Comparison of ENCODE assay signal across 9 mouse cellular contexts in genomic region chr6:141337673-141338072, GRCm38 (mm10).
DNase-seq lines count a peak whose midpoint lies in the region; ATAC-seq and TF ChIP-seq lines count a peak whose summit lies in the region.
"Had no signal": no experiment of that assay in that cellular context is flagged by ENCODE, and none has a peak within 500 bp of the region (broad histone marks: within the 10 kb centered on the region; RNA-seq: fewer than 3 reads in every experiment).

No protein-coding gene starts in this region.

- DNase-seq in kidney, adult 9 months, result peak; percentile 13
- peak; percentile 7 for DNase-seq in MEL-GATA-1-ER (ENCODE audit: extremely low read depth, low read depth)
- DNase-seq in brain, embryonic 14.5 days (ENCODE audit: low read depth), result peak; percentile 31
- peak; percentile 39 for DNase-seq in lung, postnatal 14 days
- DNase-seq in adipocyte (ENCODE audit: low spot score), result no peak
- DNase-seq in right cerebral cortex, adult 18-20 months, result no peak
- DNase-seq: right cerebral cortex, postnatal 4 days had no signal

- no peak for ATAC-seq in kidney, embryonic 14.5 days (ENCODE audit: low FRiP score, low TSS enrichment)
- ATAC-seq in hindbrain, embryonic 12.5 days (ENCODE audit: low FRiP score), result no peak

- WGBS in kidney, embryonic 14.5 days, result 54% methylated on average over 8 of the region's 8 CpGs
- 57% methylated on average over 8 of the region's 8 CpGs for WGBS in hindbrain, embryonic 12.5 days

- no peaks in the 10 kb centered on the region for H3K9me3 ChIP-seq in kidney, embryonic 14.5 days (ENCODE audit: control insufficient read depth, low read length)
- H3K9me3 ChIP-seq in hindbrain, embryonic 12.5 days (replicated peaks), result no peaks in the 10 kb centered on the region

- H3K27ac ChIP-seq in kidney, embryonic 14.5 days (ENCODE audit: low read depth, low read length), result no peak overlapping the region
- no peak overlapping the region for H3K27ac ChIP-seq in hindbrain, embryonic 12.5 days

- H3K9ac ChIP-seq in kidney, embryonic 14.5 days (ENCODE audit: low read depth, low read length), result no peak overlapping the region
- H3K9ac ChIP-seq in hindbrain, embryonic 12.5 days, result no peak overlapping the region

- no peak overlapping the region for H3K4me2 ChIP-seq in kidney, embryonic 14.5 days (replicated peaks; ENCODE audit: low read depth, low read length)
- H3K4me2 ChIP-seq in hindbrain, embryonic 12.5 days (replicated peaks), result no peak overlapping the region

- peak; percentile 48; the same call in 1 of the 2 replicates for TF ChIP-seq CTCF in brain, embryonic 14.5 days (IDR thresholded peaks at IDR 0.05; ENCODE audit: borderline replicate concordance, extremely low read depth, insufficient read depth, insufficient read length)

- no peaks in the 10 kb centered on the region for H3K36me3 ChIP-seq in kidney, embryonic 14.5 days (ENCODE audit: control insufficient read depth, insufficient read depth, low read length)
- no peaks in the 10 kb centered on the region for H3K36me3 ChIP-seq in hindbrain, embryonic 12.5 days

- H3K4me3 ChIP-seq in kidney, embryonic 14.5 days (ENCODE audit: low read length), result no peak overlapping the region
- no peak overlapping the region for H3K4me3 ChIP-seq in hindbrain, embryonic 12.5 days

- no peaks in the 10 kb centered on the region for H3K27me3 ChIP-seq in kidney, embryonic 14.5 days (ENCODE audit: control insufficient read depth, insufficient read depth, low read length)
- no peaks in the 10 kb centered on the region for H3K27me3 ChIP-seq in hindbrain, embryonic 12.5 days

- no peaks in the 10 kb centered on the region for H3K4me1 ChIP-seq in kidney, embryonic 14.5 days (ENCODE audit: control insufficient read depth, insufficient read depth, low read length)
- no peaks in the 10 kb centered on the region for H3K4me1 ChIP-seq in hindbrain, embryonic 12.5 days

- TF ChIP-seq POLR2A in brain, embryonic 14.5 days (IDR thresholded peaks at IDR 0.05; ENCODE audit: borderline replicate concordance, extremely low read depth, insufficient read depth, insufficient read length, poor library complexity, severe bottlenecking), result no peak

Comparison
In these comparisons a context has a peak if more than half of its experiments do, and no peak if none do; other contexts are left out.
1. DNase-seq: peak in kidney, adult 9 months (single experiment), MEL-GATA-1-ER (single experiment), brain, embryonic 14.5 days (single experiment) and lung, postnatal 14 days (single experiment); none in adipocyte (single experiment) and right cerebral cortex, adult 18-20 months (single experiment).